Mouse (Mus musculus) MEL (cell line): Measurements from ENCODE around the gene Mfng. TPM values are rescaled to one million over a fixed set of nuclear protein-coding genes. Genes with fewer than 3 reads are reported as not detected.

Experiments used
- DNase-seq: peaks from one replicate; pipeline ENCODE4 v3.0.0; 2011; ENCODE audit warnings: low read depth, low spot score
- H3K27ac ChIP-seq: 2 replicates; pipeline ENCODE4 v1.5.1; 2012; ENCODE audit warnings: low read depth, mild to moderate bottlenecking, control low read depth, low read length, moderate library complexity; ENCODE audit not compliant: control insufficient read depth
- H3K27me3 ChIP-seq, 2 experiments: fragments of 150-350 bp in 1 of 2; sonication (generic) in 1 of 2; 2 replicates each; pipeline ENCODE4 v1.6.1; 2012; ENCODE audit warnings: low read length in 2 of 2, mild to moderate bottlenecking in 2 of 2, improper control_type of control experiment in 1 of 2, moderate library complexity in 1 of 2; ENCODE audit not compliant: insufficient read depth in 2 of 2, control insufficient read depth in 1 of 2
- H3K36me3 ChIP-seq, 2 experiments: 2 replicates each; pipeline ENCODE4 v1.6.1; 2012 to 2014; ENCODE audit warnings: low read length in 2 of 2, improper control_type of control experiment in 1 of 2, inconsistent platforms in 1 of 2, mild to moderate bottlenecking in 1 of 2; ENCODE audit not compliant: insufficient read depth in 2 of 2, control insufficient read depth in 1 of 2
- H3K4me1 ChIP-seq, 2 experiments: fragments of 150-350 bp in 1 of 2; sonication (generic) in 1 of 2; 2 replicates each; pipeline ENCODE4 v1.6.1; 2012; ENCODE audit warnings: low read length in 2 of 2, improper control_type of control experiment in 1 of 2, mild to moderate bottlenecking in 1 of 2; ENCODE audit not compliant: insufficient read depth in 2 of 2, control insufficient read depth in 1 of 2
- H3K4me3 ChIP-seq, 2 experiments: fragments of 150-350 bp in 1 of 2; sonication (generic) in 1 of 2; 2 replicates each; pipeline ENCODE4 v1.5.1; 2012; ENCODE audit warnings: low read depth in 2 of 2, low read length in 2 of 2, mild to moderate bottlenecking in 2 of 2, moderate library complexity in 2 of 2, control low read depth in 1 of 2, improper control_type of control experiment in 1 of 2; ENCODE audit not compliant: control insufficient read depth in 1 of 2, insufficient read depth in 1 of 2
- H3K79me2 ChIP-seq: 2 replicates; pipeline ENCODE4 v1.6.1; 2012; ENCODE audit warnings: mild to moderate bottlenecking, low read length, moderate library complexity; ENCODE audit not compliant: control insufficient read depth, poor library complexity, insufficient read depth
- H3K9ac ChIP-seq: 2 replicates; pipeline ENCODE4 v1.6.1; 2012; ENCODE audit warnings: low read depth, mild to moderate bottlenecking, control low read depth, low read length, moderate library complexity; ENCODE audit not compliant: control insufficient read depth, poor library complexity, severe bottlenecking
- H3K9me3 ChIP-seq: fragments of 150-350 bp; sonication (generic); replicated peaks from 2 replicates; pipeline ENCODE4 v1.6.1; 2012; ENCODE audit warnings: mild to moderate bottlenecking, low read length, improper control_type of control experiment, moderate library complexity; ENCODE audit not compliant: insufficient read depth
- CHD1 ChIP-seq: IDR thresholded peaks from 2 replicates; pipeline ENCODE4 v1.6.1; 2012; ENCODE audit warnings: low read depth, mild to moderate bottlenecking, inconsistent platforms, low read length, improper control_type of control experiment
- CTCF ChIP-seq, 3 experiments: IDR thresholded peaks in 2 of 3; conservative IDR thresholded peaks in 1 of 3; 2 replicates each; pipeline ENCODE4 v1.5.1; 2011 to 2012; ENCODE audit warnings: low read length in 3 of 3, low read depth in 2 of 3, mild to moderate bottlenecking in 2 of 3, improper control_type of control experiment in 1 of 3, inconsistent platforms in 1 of 3, mixed read lengths in 1 of 3, moderate library complexity in 1 of 3; ENCODE audit not compliant: control insufficient read depth in 1 of 3, insufficient read depth in 1 of 3, poor library complexity in 1 of 3, severe bottlenecking in 1 of 3
- E2F4 ChIP-seq: IDR thresholded peaks from 2 replicates; pipeline ENCODE4 v1.6.1; 2011; ENCODE audit warnings: low read depth, low read length, improper control_type of control experiment, borderline replicate concordance
- ELF1 ChIP-seq: IDR thresholded peaks from 2 replicates; pipeline ENCODE4 v1.6.1; 2014; ENCODE audit warnings: low read depth, mild to moderate bottlenecking, inconsistent platforms, low read length, improper control_type of control experiment, moderate library complexity
- EP300 ChIP-seq, 2 experiments: IDR thresholded peaks; 2 replicates each; pipeline ENCODE4 v1.6.1; 2011; ENCODE audit warnings: improper control_type of control experiment in 2 of 2, low read length in 2 of 2, low read depth in 1 of 2, mild to moderate bottlenecking in 1 of 2
- ETS1 ChIP-seq: IDR thresholded peaks from 2 replicates; pipeline ENCODE4 v1.6.1; 2012; ENCODE audit warnings: low read depth, mild to moderate bottlenecking, inconsistent platforms, low read length, improper control_type of control experiment, moderate library complexity
- GABPA ChIP-seq: IDR thresholded peaks from 2 replicates; pipeline ENCODE4 v1.6.1; 2012; ENCODE audit warnings: low read depth, mild to moderate bottlenecking, inconsistent platforms, low read length, improper control_type of control experiment, moderate library complexity
- KAT2A ChIP-seq: conservative IDR thresholded peaks from 2 replicates; pipeline ENCODE4 v1.6.1; 2012; ENCODE audit warnings: low read depth, low read length, improper control_type of control experiment, inconsistent platforms
- MAX ChIP-seq: IDR thresholded peaks from 2 replicates; pipeline ENCODE4 v1.6.1; 2011; ENCODE audit warnings: low read length, improper control_type of control experiment
- MEF2A ChIP-seq: IDR thresholded peaks from 2 replicates; pipeline ENCODE4 v1.6.1; 2014; ENCODE audit warnings: low read depth, mild to moderate bottlenecking, inconsistent platforms, low read length, improper control_type of control experiment; ENCODE audit not compliant: poor library complexity, insufficient replicate concordance, severe bottlenecking; ENCODE audit errors: extremely low read depth
- MXI1 ChIP-seq: IDR thresholded peaks from 2 replicates; pipeline ENCODE4 v1.6.1; 2011; ENCODE audit warnings: mild to moderate bottlenecking, low read depth, low read length, improper control_type of control experiment
- NELFE ChIP-seq: IDR thresholded peaks from 2 replicates; pipeline ENCODE4 v1.6.1; 2011; ENCODE audit warnings: low read depth, low read length, improper control_type of control experiment
- POLR2A ChIP-seq, 2 experiments: IDR thresholded peaks; 2 replicates each; pipeline ENCODE4 v1.6.1; 2011 to 2012; ENCODE audit warnings: low read length in 2 of 2, mild to moderate bottlenecking in 2 of 2, control low read depth in 1 of 2, improper control_type of control experiment in 1 of 2, low read depth in 1 of 2, moderate library complexity in 1 of 2; ENCODE audit not compliant: control insufficient read depth in 1 of 2, insufficient read depth in 1 of 2, poor library complexity in 1 of 2
- POLR2AphosphoS5 ChIP-seq: IDR thresholded peaks from 2 replicates; pipeline ENCODE4 v1.6.1; 2012; ENCODE audit warnings: low read depth, borderline replicate concordance, mild to moderate bottlenecking, inconsistent platforms, low read length, moderate library complexity, mixed read lengths
- RCOR1 ChIP-seq: IDR thresholded peaks from 2 replicates; pipeline ENCODE4 v1.6.1; 2012; ENCODE audit warnings: low read depth, mild to moderate bottlenecking, inconsistent platforms, low read length, improper control_type of control experiment
- SMC3 ChIP-seq: IDR thresholded peaks from 2 replicates; pipeline ENCODE4 v1.6.1; 2011; ENCODE audit warnings: low read depth, low read length, improper control_type of control experiment
- TAL1 ChIP-seq: IDR thresholded peaks from 2 replicates; pipeline ENCODE4 v1.6.1; 2012; ENCODE audit warnings: mild to moderate bottlenecking, inconsistent platforms, low read length, moderate library complexity, mixed read lengths
- TBP ChIP-seq: IDR thresholded peaks from 2 replicates; pipeline ENCODE4 v1.8.0; 2011; ENCODE audit warnings: low read depth, low read length, improper control_type of control experiment
- USF1 ChIP-seq: IDR thresholded peaks from 2 replicates; pipeline ENCODE4 v1.6.1; 2014; ENCODE audit warnings: low read depth, mild to moderate bottlenecking, inconsistent platforms, low read length, improper control_type of control experiment, moderate library complexity
- ZC3H11A ChIP-seq: IDR thresholded peaks from 2 replicates; pipeline ENCODE4 v1.6.1; 2012; ENCODE audit warnings: low read depth, mild to moderate bottlenecking, inconsistent platforms, low read length, improper control_type of control experiment
- ZKSCAN1 ChIP-seq: IDR thresholded peaks from 2 replicates; pipeline ENCODE4 v1.6.1; 2012; ENCODE audit warnings: low read depth, mild to moderate bottlenecking, inconsistent platforms, low read length, improper control_type of control experiment, moderate library complexity
- ZMIZ1 ChIP-seq: IDR thresholded peaks from 2 replicates; pipeline ENCODE4 v1.6.1; 2012; ENCODE audit warnings: low read depth, mild to moderate bottlenecking, inconsistent platforms, low read length, improper control_type of control experiment, moderate library complexity
- ZNF384 ChIP-seq: IDR thresholded peaks from 2 replicates; pipeline ENCODE4 v1.6.1; 2012; ENCODE audit warnings: low read depth, mild to moderate bottlenecking, inconsistent platforms, low read length, improper control_type of control experiment
- polyA plus RNA-seq, 2 experiments: library from polyadenylated mRNA; stranded (reverse) in 1 of 2; unstranded in 1 of 2; fragments of >175 nt in 1 of 2; fragments of >200 nt in 1 of 2; gene quantifications; 2 replicates each; pipeline versions ENCODE4 v1.2.1 to v1.2.4; 2012; ENCODE audit warnings: low replicate concordance in 2 of 2, low read depth in 1 of 2; ENCODE audit not compliant: insufficient read length in 2 of 2, insufficient read depth in 1 of 2, missing spikeins in 1 of 2
- total RNA-seq: library from RNA; depleted of rRNA; stranded (reverse); fragments of 300-350 nt; gene quantifications from 2 replicates; pipeline ENCODE4 v1.2.3, GENCODE M21; 2012

Mfng gene
- total and polyA plus RNA-seq, 3 experiments: 17.8 to 27.1 TPM; not detected in 1

DNA sequence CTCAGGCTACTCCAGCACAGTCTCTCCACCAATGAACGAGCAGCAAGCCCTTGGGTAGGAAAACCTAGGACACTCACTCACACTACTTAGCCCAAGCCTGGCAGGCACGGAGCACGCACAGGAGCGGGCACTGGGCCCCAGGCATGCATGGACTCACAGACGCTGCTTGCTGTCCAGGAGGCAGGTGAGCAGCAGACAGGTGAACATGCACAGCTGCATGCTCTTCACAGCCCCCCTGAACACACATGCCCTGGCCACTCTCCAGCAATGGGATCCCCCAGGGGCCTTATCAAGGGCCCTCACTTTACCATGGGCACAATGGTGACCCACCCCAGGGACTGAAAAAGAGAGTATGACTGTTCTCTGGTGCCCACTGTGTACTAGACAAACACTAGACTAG, 6.4 kb upstream of the Mfng start:
- DNase-seq: no peak
- H3K4me3 ChIP-seq: no peak overlapping the region
- H3K4me1 ChIP-seq: no peaks in the 10 kb centered on the region
- no peak overlapping the region for H3K9ac ChIP-seq
- no peaks in the 10 kb centered on the region for H3K9me3 ChIP-seq
- H3K36me3 ChIP-seq: no peaks in the 10 kb centered on the region
- no peaks in the 10 kb centered on the region for H3K79me2 ChIP-seq
- TF ChIP-seq ETS1 (no peak), E2F4 (no peak), ZMIZ1 (no peak), EP300 (IDR thresholded peaks at IDR 0.05; ENCODE audit: low read depth in 1 of 2, low read length in 2 of 2) (no peak), ELF1 (no peak), ZKSCAN1 (no peak), TAL1 (no peak), MEF2A (no peak), POLR2A (IDR thresholded peaks at IDR 0.05; ENCODE audit: control insufficient read depth in 1 of 2, insufficient read depth in 1 of 2, low read depth in 1 of 2, low read length in 2 of 2, poor library complexity in 1 of 2) (no peak), CHD1 (no peak)
- no peaks in the 10 kb centered on the region for H3K27me3 ChIP-seq
- no peak overlapping the region for H3K27ac ChIP-seq

DNA sequence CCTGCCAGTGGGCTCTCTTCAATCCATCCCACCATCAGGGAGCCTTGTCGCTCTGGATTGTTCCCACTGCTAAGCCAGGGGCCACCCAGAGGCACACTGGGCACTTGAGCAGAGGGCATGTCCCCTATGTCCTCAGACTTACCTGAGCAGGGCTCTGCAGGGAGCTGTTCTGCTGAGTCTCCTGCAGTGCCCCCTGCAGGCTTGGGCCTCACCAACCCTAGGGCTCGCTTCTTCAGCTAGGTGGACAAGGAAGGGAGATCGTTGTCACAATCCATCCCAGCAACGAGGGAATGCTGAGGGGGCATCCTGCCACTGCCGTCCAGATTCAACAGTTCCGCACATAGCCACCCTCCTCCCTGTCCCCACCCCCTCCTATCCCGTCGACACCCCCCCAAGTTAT, 6.0 kb upstream of the Mfng start:
- H3K27ac ChIP-seq: no peak overlapping the region
- H3K79me2 ChIP-seq: no peaks in the 10 kb centered on the region
- no peaks in the 10 kb centered on the region for H3K9me3 ChIP-seq
- no peaks in the 10 kb centered on the region for H3K36me3 ChIP-seq
- no peaks in the 10 kb centered on the region for H3K27me3 ChIP-seq
- TF ChIP-seq CTCF (IDR thresholded peaks at IDR 0.05 in 2 of 3, conservative IDR thresholded peaks at IDR 0.05 in 1 of 3; ENCODE audit: control insufficient read depth in 1 of 3, insufficient read depth in 1 of 3, low read depth in 2 of 3, low read length in 3 of 3, poor library complexity in 1 of 3, severe bottlenecking in 1 of 3) (peak in 2 of 3 experiments; percentile 37 to 42; a peak in 5 of 6 replicates), ZKSCAN1 (no peak)
- no peak overlapping the region for H3K4me3 ChIP-seq
- H3K9ac ChIP-seq: no peak overlapping the region
- H3K4me1 ChIP-seq: no peaks in the 10 kb centered on the region
- peak; percentile 16 for DNase-seq

DNA sequence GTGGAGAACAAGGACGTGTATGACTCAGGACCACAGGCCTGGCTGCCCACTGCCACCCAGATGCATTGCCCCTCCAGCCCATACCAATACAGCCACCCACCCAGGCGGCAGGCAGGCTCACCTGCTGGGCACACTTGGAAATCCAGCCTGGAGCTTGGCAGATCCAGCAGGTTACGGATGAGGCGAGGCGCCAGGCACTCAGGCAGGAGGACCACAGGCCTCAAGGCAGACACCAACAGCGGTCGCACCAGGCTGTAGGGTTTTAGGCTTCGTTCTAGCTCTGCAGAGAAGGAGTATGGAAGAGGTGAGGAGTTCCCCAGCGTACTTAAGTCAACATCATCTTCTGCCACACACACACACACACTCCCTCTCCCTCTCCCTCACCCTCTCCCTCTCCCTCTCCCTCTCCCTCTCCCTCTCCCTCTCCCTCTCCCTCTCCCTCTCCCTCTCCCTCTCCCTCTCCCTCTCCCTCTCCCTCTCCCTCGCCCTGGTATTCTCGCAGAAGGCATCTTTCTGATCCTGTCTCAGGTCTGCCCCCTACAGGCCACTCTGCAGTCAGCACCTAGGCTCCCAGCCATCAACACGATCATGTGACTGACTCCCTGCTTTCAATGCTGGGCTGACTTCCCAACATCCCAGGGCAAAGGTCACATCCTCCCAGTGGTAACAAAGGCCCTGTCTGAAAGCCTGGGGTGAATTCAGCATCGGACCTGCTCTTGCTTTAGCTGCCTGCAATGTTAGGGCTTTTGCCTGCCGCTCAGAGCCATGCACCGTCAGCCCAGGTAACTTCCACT, 5.0 kb upstream of the Mfng start:
- H3K36me3 ChIP-seq: no peaks in the 10 kb centered on the region
- H3K9ac ChIP-seq: no peak overlapping the region
- H3K4me1 ChIP-seq: no peaks in the 10 kb centered on the region
- H3K4me3 ChIP-seq: no peak overlapping the region
- no peaks in the 10 kb centered on the region for H3K27me3 ChIP-seq
- H3K27ac ChIP-seq: no peak overlapping the region
- no peaks in the 10 kb centered on the region for H3K9me3 ChIP-seq
- DNase-seq: peak; percentile 70
- H3K79me2 ChIP-seq: no peaks in the 10 kb centered on the region
- TF ChIP-seq TBP (no peak), E2F4 (no peak), SMC3 (peak; percentile 38; the same call in 1 of the 2 replicates), POLR2A (IDR thresholded peaks at IDR 0.05; ENCODE audit: control insufficient read depth in 1 of 2, insufficient read depth in 1 of 2, low read depth in 1 of 2, low read length in 2 of 2, poor library complexity in 1 of 2) (no peak), CHD1 (no peak), ELF1 (no peak), MXI1 (no peak), RCOR1 (no peak), ZC3H11A (no peak), USF1 (peak; percentile 88), NELFE (no peak), ETS1 (no peak), EP300 (IDR thresholded peaks at IDR 0.05; ENCODE audit: low read depth in 1 of 2, low read length in 2 of 2) (no peak), MAX (no peak), CTCF (IDR thresholded peaks at IDR 0.05 in 2 of 3, conservative IDR thresholded peaks at IDR 0.05 in 1 of 3; ENCODE audit: control insufficient read depth in 1 of 3, insufficient read depth in 1 of 3, low read depth in 2 of 3, low read length in 3 of 3, poor library complexity in 1 of 3, severe bottlenecking in 1 of 3) (peak; percentile 61 to 86 (median 69)), POLR2AphosphoS5 (no peak), GABPA (no peak), ZNF384 (no peak), KAT2A (no peak)
